Mouse (Mus musculus): ENCODE results near the gene Palm2.
A peak's percentile ranks its signal among the peaks of the same experiment; 100 is the strongest.

Palm2 gene

GRCm38 (mm10) chr4:57716735-57717134 is 282.7 kb downstream of the Palm2 start:
- no peak for DNase-seq

- DNase-seq: no peak
Observed at GRCm38 (mm10) chr4:57717354-57717753, 283.3 kb downstream of the Palm2 start, which contains the start of gene Akap2. TSS of gene Akap2 (plus strand) at chr4:57717657.

GRCm38 (mm10) chr4:57719370-57719769 is 285.3 kb downstream of the Palm2 start:
- DNase-seq: no peak

GRCm38 (mm10) chr4:57720869-57721361 is 286.9 kb downstream of the Palm2 start:
- peak; percentile 16 to 65 for DNase-seq

- no peak for DNase-seq
Observed at GRCm38 (mm10) chr4:57722296-57722695, 288.2 kb downstream of the Palm2 start.

- DNase-seq: no peak
Observed at GRCm38 (mm10) chr4:57723659-57724058, 289.6 kb downstream of the Palm2 start.

GRCm38 (mm10) chr4:57725569-57725968 is 291.5 kb downstream of the Palm2 start:
- no peak for DNase-seq

GRCm38 (mm10) chr4:57728611-57729183 is 294.6 kb downstream of the Palm2 start:
- DNase-seq: no peak

GRCm38 (mm10) chr4:57730047-57730446 is 296.0 kb downstream of the Palm2 start:
- DNase-seq: peak in 1 of 2 experiments; percentile 54

- DNase-seq: peak in 1 of 2 experiments; percentile 15
Observed at GRCm38 (mm10) chr4:57730801-57731598, 297.0 kb downstream of the Palm2 start.

- no peak for DNase-seq
Observed at GRCm38 (mm10) chr4:57732351-57732750, 298.3 kb downstream of the Palm2 start.

GRCm38 (mm10) chr4:57733445-57733844 is 299.4 kb downstream of the Palm2 start:
- no peak for DNase-seq

- DNase-seq: no peak
Observed at GRCm38 (mm10) chr4:57735426-57735825, 301.4 kb downstream of the Palm2 start.

- no peak for DNase-seq
Observed at GRCm38 (mm10) chr4:57738856-57739552, 305.0 kb downstream of the Palm2 start.

- DNase-seq: no peak
Observed at GRCm38 (mm10) chr4:57743325-57743929, 309.4 kb downstream of the Palm2 start.

GRCm38 (mm10) chr4:57750651-57751050 is 316.6 kb downstream of the Palm2 start:
- DNase-seq: no peak

GRCm38 (mm10) chr4:57751054-57751453 is 317.0 kb downstream of the Palm2 start:
- no peak for DNase-seq

GRCm38 (mm10) chr4:57751566-57751965 is 317.5 kb downstream of the Palm2 start:
- DNase-seq: no peak

GRCm38 (mm10) chr4:57755085-57755484 is 321.0 kb downstream of the Palm2 start:
- DNase-seq: no peak

GRCm38 (mm10) chr4:57757997-57758396 is 323.9 kb downstream of the Palm2 start:
- no peak for DNase-seq
